Mouse (Mus musculus): Measurements from ENCODE around the gene Fam178b. TPM values are rescaled to one million over a fixed set of nuclear protein-coding genes. Genes with fewer than 3 reads are reported as not detected.

Gene Fam178b
- polyA plus RNA-seq, 1 experiment, result 0.08 TPM

DNA sequence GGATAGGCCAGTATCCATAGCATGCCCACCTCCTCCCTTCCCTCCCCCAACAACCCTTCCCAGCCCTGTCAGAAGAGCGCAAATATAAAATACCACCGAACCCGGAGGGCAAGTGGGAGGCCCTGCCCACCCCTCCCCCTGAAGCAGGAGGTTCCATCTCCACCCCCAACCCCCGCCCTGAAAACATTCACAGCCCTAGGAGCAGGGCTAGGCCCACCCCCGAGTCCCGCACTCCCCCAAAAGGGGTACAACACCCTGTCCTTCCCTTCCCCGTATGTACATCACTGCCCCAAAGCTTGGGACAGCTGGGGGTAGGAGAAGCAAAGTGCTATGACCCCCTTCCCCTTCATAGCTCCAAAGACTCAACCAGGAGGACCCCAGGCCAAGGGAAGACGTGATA lies 134.2 kb downstream of the Fam178b start:
- H3ac ChIP-seq (ENCODE audit: control insufficient read depth, insufficient read length, low read depth), result no peak overlapping the region
- TF ChIP-seq FOSL1 (IDR thresholded peaks at IDR 0.05; ENCODE audit: insufficient read depth, low read length, poor library complexity, severe bottlenecking), result no peak
- TF ChIP-seq CEBPB (IDR thresholded peaks at IDR 0.05; ENCODE audit: low read depth), result no peak
- TF ChIP-seq CTCF (IDR thresholded peaks at IDR 0.05; ENCODE audit: control insufficient read depth, insufficient read depth, insufficient read length), result no peak
- TF ChIP-seq MAX (IDR thresholded peaks at IDR 0.05), result no peak
- TF ChIP-seq MYOD1 (IDR thresholded peaks at IDR 0.05; ENCODE audit: control insufficient read depth, insufficient read length, low read depth), result no peak
- peaks cover 8% of the 10 kb centered on the region for H3K79me3 ChIP-seq (ENCODE audit: low read depth)
- H3K36me3 ChIP-seq (ENCODE audit: control insufficient read depth, insufficient read depth), result peaks cover 47% of the 10 kb centered on the region
- H3K79me2 ChIP-seq (ENCODE audit: control insufficient read depth, insufficient read depth), result peaks cover 51% of the 10 kb centered on the region
- H3K27me3 ChIP-seq (ENCODE audit: control insufficient read depth, insufficient read depth, insufficient read length), result no peaks in the 10 kb centered on the region
- H3K4me3 ChIP-seq (ENCODE audit: insufficient read depth, poor library complexity, severe bottlenecking), result no peak overlapping the region

DNA sequence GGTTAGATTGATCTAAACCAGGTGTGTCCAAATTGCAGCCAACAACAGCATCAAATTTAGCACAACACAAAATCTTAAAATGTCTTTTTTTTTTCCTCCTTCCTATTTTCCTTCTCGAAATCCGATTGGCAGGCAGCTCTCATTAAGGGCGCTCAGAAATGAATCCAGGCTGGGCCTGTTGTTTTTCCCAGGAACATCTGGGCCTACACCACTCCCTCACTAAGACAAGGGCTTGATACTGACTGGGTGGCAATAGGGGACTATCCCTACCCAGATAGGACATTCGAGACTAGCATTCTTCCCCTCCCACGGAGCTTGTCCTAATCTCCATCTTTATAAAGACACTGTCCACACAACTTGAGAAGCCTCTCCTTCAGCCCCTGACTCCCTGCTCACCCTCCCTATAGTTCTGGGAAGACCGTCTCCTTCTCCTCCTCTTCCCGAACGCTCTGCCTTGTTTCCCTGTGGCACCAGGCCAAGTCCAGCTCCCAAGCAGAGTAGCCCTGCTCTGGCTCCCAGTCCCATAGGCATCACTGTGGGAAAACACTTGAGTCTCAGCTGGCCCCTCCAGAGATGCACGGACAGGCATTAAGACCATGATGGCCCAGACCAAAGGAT lies 134.9 kb downstream of the Fam178b start:
- Histone ChIP-seq H3ac (ENCODE audit: control insufficient read depth, insufficient read length, low read depth) (no peak overlapping the region), H3K79me2 (ENCODE audit: control insufficient read depth, insufficient read depth) (peaks cover 44% of the 10 kb centered on the region), H3K27me3 (ENCODE audit: control insufficient read depth, insufficient read depth, insufficient read length) (no peaks in the 10 kb centered on the region), H3K4me3 (ENCODE audit: insufficient read depth, poor library complexity, severe bottlenecking) (no peak overlapping the region), H3K36me3 (ENCODE audit: control insufficient read depth, insufficient read depth) (peaks cover 40% of the 10 kb centered on the region), H3K79me3 (ENCODE audit: low read depth) (peaks cover 6% of the 10 kb centered on the region)
- TF ChIP-seq MYOD1 (IDR thresholded peaks at IDR 0.05; ENCODE audit: control insufficient read depth, insufficient read length, low read depth) (no peak), CEBPB (IDR thresholded peaks at IDR 0.05; ENCODE audit: low read depth) (no peak), FOSL1 (IDR thresholded peaks at IDR 0.05; ENCODE audit: insufficient read depth, low read length, poor library complexity, severe bottlenecking) (no peak), CTCF (IDR thresholded peaks at IDR 0.05; ENCODE audit: control insufficient read depth, insufficient read depth, insufficient read length) (no peak), USF1 (IDR thresholded peaks at IDR 0.05; ENCODE audit: low read depth) (no peak), MYOG (IDR thresholded peaks at IDR 0.05; ENCODE audit: control insufficient read depth, extremely low read depth, insufficient read length) (no peak), MAX (IDR thresholded peaks at IDR 0.05) (no peak)

DNA sequence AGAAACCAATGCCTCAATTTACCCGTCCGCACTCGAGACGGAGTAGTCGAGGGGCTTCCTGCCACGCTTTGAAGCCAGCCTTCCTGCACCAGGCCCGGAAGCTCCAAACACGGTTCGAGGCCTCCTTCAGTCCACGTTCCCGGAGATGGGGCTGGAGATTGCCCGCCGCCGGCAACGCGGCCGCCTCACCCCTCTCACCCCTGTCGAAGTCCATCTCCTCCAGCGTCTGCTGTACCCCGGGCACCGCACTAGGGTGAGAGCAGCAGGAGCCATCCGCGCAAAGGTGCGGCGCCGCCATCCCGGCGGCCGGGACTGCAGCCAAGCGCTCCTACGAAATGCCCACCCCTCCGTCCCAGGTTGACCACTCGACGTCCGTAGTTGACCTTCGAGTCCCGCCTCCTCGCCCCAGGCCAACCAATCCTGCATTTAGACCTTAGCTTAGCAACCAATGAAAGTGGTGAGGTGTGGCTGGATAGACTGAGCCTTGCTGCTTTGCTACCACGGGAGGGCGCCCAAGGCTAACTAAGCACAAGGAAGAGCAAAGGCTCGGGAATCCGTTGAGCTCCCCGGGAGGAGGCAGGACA lies 136.0 kb downstream of the Fam178b start, which contains the start of gene Ankrd39:
Gene Ankrd39 (minus strand): TSS at position 558 of the 584 bp plus-strand sequence.
- Histone ChIP-seq H3K36me3 (ENCODE audit: control insufficient read depth, insufficient read depth) (peaks cover 32% of the 10 kb centered on the region), H3K79me2 (ENCODE audit: control insufficient read depth, insufficient read depth) (peaks cover 33% of the 10 kb centered on the region), H3K79me3 (ENCODE audit: low read depth) (peaks cover 6% of the 10 kb centered on the region), H3ac (ENCODE audit: control insufficient read depth, insufficient read length, low read depth) (peak within 1 kb of the TSS; percentile 80), H3K27me3 (ENCODE audit: control insufficient read depth, insufficient read depth, insufficient read length) (no peaks in the 10 kb centered on the region), H3K4me3 (ENCODE audit: insufficient read depth, poor library complexity, severe bottlenecking) (peak within 1 kb of the TSS; percentile 51)
- peak; percentile 86 for TF ChIP-seq CTCF (IDR thresholded peaks at IDR 0.05; ENCODE audit: control insufficient read depth, insufficient read depth, insufficient read length)
- TF ChIP-seq CEBPB (IDR thresholded peaks at IDR 0.05; ENCODE audit: low read depth), result no peak

DNA sequence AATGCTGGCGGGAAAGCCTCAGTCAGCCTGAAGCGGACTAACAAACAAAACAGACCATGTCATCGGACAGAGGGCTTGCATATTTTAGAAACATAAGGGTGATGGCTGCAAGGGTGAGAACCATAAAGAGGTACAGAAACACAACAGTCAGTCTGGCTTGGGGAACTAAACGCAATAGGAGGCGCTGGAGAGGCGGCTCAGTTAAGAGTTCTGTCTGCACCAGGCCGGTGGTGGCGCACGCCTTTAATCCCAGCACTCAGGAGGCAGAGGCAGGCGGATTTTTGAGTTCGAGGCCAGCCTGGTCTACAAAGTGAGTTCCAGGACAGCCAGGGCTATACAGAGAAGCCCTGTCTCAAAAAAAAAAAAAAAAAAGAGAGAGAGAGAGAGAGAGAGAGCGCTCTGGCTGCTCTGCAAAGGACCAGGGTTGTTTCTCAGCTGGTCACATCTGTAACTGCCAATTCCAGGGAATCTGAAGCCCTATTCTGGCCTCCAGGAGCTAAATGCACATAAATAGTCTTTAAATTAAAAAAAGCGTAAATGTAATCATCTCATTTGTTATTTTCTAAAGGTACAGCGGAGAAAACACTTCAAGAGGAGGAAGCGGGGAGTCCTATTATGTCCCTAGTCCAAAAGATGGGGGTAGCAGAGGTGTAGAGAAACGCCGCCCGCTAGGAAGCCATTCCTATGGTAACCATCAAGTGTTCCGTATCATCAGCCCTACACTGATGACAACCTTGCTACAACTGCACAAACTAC lies 137.0 kb downstream of the Fam178b start:
- no peak for TF ChIP-seq FOSL1 (IDR thresholded peaks at IDR 0.05; ENCODE audit: insufficient read depth, low read length, poor library complexity, severe bottlenecking)
- no peak for TF ChIP-seq MYOD1 (IDR thresholded peaks at IDR 0.05; ENCODE audit: control insufficient read depth, insufficient read length, low read depth)
- no peak for TF ChIP-seq CTCF (IDR thresholded peaks at IDR 0.05; ENCODE audit: control insufficient read depth, insufficient read depth, insufficient read length)
- TF ChIP-seq MYOG (IDR thresholded peaks at IDR 0.05; ENCODE audit: control insufficient read depth, extremely low read depth, insufficient read length), result no peak
- TF ChIP-seq USF1 (IDR thresholded peaks at IDR 0.05; ENCODE audit: low read depth), result no peak
- no peak for TF ChIP-seq MAX (IDR thresholded peaks at IDR 0.05)
- no peak for TF ChIP-seq CEBPB (IDR thresholded peaks at IDR 0.05; ENCODE audit: low read depth)
- Histone ChIP-seq H3K4me3 (ENCODE audit: insufficient read depth, poor library complexity, severe bottlenecking) (peak overlapping the region; percentile 51), H3K27me3 (ENCODE audit: control insufficient read depth, insufficient read depth, insufficient read length) (no peaks in the 10 kb centered on the region), H3ac (ENCODE audit: control insufficient read depth, insufficient read length, low read depth) (peak overlapping the region; percentile 80), H3K36me3 (ENCODE audit: control insufficient read depth, insufficient read depth) (peaks cover 30% of the 10 kb centered on the region), H3K79me3 (ENCODE audit: low read depth) (peaks cover 6% of the 10 kb centered on the region), H3K79me2 (ENCODE audit: control insufficient read depth, insufficient read depth) (peaks cover 33% of the 10 kb centered on the region)

DNA sequence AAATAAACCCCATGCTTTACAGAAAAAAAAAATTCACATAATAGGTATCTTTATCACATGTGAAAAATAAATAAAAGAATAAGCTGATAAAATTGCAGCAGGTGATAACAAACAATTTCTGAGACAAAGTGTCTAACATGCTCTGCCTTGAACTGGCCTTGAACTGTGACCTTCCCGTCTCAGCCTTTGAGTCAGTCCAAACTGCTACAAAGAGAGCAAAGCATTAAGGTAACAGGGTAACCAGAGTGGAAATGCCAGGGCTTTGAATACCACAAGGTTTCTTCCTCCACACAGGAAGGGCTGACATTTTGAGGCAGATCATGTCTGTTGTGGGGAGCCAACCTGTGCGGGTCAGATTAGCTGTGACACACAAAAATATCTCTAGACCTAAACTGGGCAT lies 137.6 kb downstream of the Fam178b start:
- Histone ChIP-seq H3K4me3 (ENCODE audit: insufficient read depth, poor library complexity, severe bottlenecking) (no peak overlapping the region), H3K79me2 (ENCODE audit: control insufficient read depth, insufficient read depth) (peaks cover 32% of the 10 kb centered on the region), H3K27me3 (ENCODE audit: control insufficient read depth, insufficient read depth, insufficient read length) (no peaks in the 10 kb centered on the region), H3K79me3 (ENCODE audit: low read depth) (peaks cover 4% of the 10 kb centered on the region), H3K36me3 (ENCODE audit: control insufficient read depth, insufficient read depth) (peaks cover 24% of the 10 kb centered on the region), H3ac (ENCODE audit: control insufficient read depth, insufficient read length, low read depth) (no peak overlapping the region)
- no peak for TF ChIP-seq USF1 (IDR thresholded peaks at IDR 0.05; ENCODE audit: low read depth)
- TF ChIP-seq CEBPB (IDR thresholded peaks at IDR 0.05; ENCODE audit: low read depth), result no peak
- no peak for TF ChIP-seq CTCF (IDR thresholded peaks at IDR 0.05; ENCODE audit: control insufficient read depth, insufficient read depth, insufficient read length)

All from C2C12 (cell line).